Mouse (Mus musculus) thymus, adult 2 months (tissue): ENCODE results near the gene Ugt8a. TPM values are rescaled to one million over a fixed set of nuclear protein-coding genes. Genes with fewer than 3 reads are reported as not detected.

ENCODE experiments used
- DNase-seq: peaks from one replicate; pipeline ENCODE4 v3.0.0; 2021
- H3K27ac ChIP-seq: fragments of 200-500 bp; 2 replicates; pipeline ENCODE4 v1.5.1; 2012; ENCODE audit warnings: low read length, control low read depth; ENCODE audit not compliant: control insufficient read depth, insufficient read depth
- H3K27me3 ChIP-seq: fragments of 200-500 bp; 2 replicates; pipeline ENCODE4 v1.6.1; 2012; ENCODE audit warnings: mild to moderate bottlenecking, low read length, moderate library complexity, mixed read lengths; ENCODE audit not compliant: control insufficient read depth, insufficient read depth
- H3K36me3 ChIP-seq: fragments of 200-500 bp; 2 replicates; pipeline ENCODE4 v1.6.1; 2012; ENCODE audit warnings: mild to moderate bottlenecking, low read length, moderate library complexity; ENCODE audit not compliant: control insufficient read depth, insufficient read depth
- H3K4me1 ChIP-seq: fragments of 200-500 bp; replicated peaks from 2 replicates; pipeline ENCODE4 v1.6.1; 2012; ENCODE audit warnings: low read length; ENCODE audit not compliant: control insufficient read depth, insufficient read depth
- H3K4me3 ChIP-seq: fragments of 200-500 bp; 2 replicates; pipeline ENCODE4 v1.5.1; 2012; ENCODE audit warnings: mild to moderate bottlenecking, low read length, control low read depth, moderate library complexity; ENCODE audit not compliant: control insufficient read depth, insufficient read depth
- CTCF ChIP-seq: fragments of 200-500 bp; IDR thresholded peaks from 2 replicates; pipeline ENCODE4 v1.5.1; 2012; ENCODE audit warnings: mild to moderate bottlenecking, control low read depth, low read length, moderate library complexity, borderline replicate concordance; ENCODE audit not compliant: control insufficient read depth, poor library complexity, insufficient read depth; ENCODE audit errors: extremely low read depth
- POLR2A ChIP-seq: fragments of 200-500 bp; IDR thresholded peaks from 2 replicates; pipeline ENCODE4 v1.6.1; 2012; ENCODE audit warnings: mild to moderate bottlenecking, low read length, control low read depth, moderate library complexity; ENCODE audit not compliant: control insufficient read depth, poor library complexity, insufficient read depth; ENCODE audit errors: extremely low read depth
- WGBS: fragments of 180-500 bp; shearing (Covaris S2); methylation state at CpG from one replicate; pipeline ENCODE4 v1.1.7; 2018; 5-methylcytosine and 5-hydroxymethylcytosine counted together
- polyA plus RNA-seq: library from polyadenylated mRNA; depleted of rRNA; stranded (reverse); fragments of >200 nt; gene quantifications from 2 replicates; pipeline ENCODE4 v1.2.3, GENCODE M21; 2012; rRNA removed

Gene Ugt8a
- 0.07 TPM in 1 of 2 replicates, not detected in the other for polyA plus RNA-seq

- 2% methylated on average over 63 of the region's 85 CpGs for WGBS
Observed at GRCm38 (mm10) chr3:125938092-125938755, at the start of gene Ugt8a. Ugt8a (minus strand) TSS chr3:125938619.

GRCm38 (mm10) chr3:125986639-125987038 lies 48.2 kb upstream of the Ugt8a start:
- no peak for DNase-seq
- Histone ChIP-seq H3K4me1 (no peaks in the 10 kb centered on the region), H3K27me3 (no peaks in the 10 kb centered on the region), H3K4me3 (no peak overlapping the region), H3K27ac (no peak overlapping the region), H3K36me3 (no peaks in the 10 kb centered on the region)
- TF ChIP-seq POLR2A (no peak), CTCF (no peak)

More at GRCm38 (mm10) chr3:125938092-125938755, at the start of gene Ugt8a:
- Histone ChIP-seq H3K27me3 (no peaks in the 10 kb centered on the region), H3K36me3 (no peaks in the 10 kb centered on the region), H3K4me3 (no peak within 1 kb of the TSS), H3K27ac (no peak within 1 kb of the TSS), H3K4me1 (no peaks in the 10 kb centered on the region)
- no peak for DNase-seq
- TF ChIP-seq POLR2A (no peak), CTCF (no peak)

GRCm38 (mm10) chr3:125983707-125984420 lies 45.4 kb upstream of the Ugt8a start:
- no peaks in the 10 kb centered on the region for H3K36me3 ChIP-seq
- H3K27me3 ChIP-seq: no peaks in the 10 kb centered on the region
- no peaks in the 10 kb centered on the region for H3K4me1 ChIP-seq
- H3K4me3 ChIP-seq: no peak overlapping the region
- 91% methylated on average over 2 of the region's 2 CpGs for WGBS
- no peak for DNase-seq
- no peak for TF ChIP-seq POLR2A
- TF ChIP-seq CTCF: no peak
- H3K27ac ChIP-seq: no peak overlapping the region

- H3K27ac ChIP-seq: no peak overlapping the region
- H3K27me3 ChIP-seq: no peaks in the 10 kb centered on the region
- DNase-seq: no peak
- no peaks in the 10 kb centered on the region for H3K4me1 ChIP-seq
- no peak for TF ChIP-seq CTCF
- no peak for TF ChIP-seq POLR2A
- 56% methylated on average over 3 of the region's 3 CpGs for WGBS
- no peak overlapping the region for H3K4me3 ChIP-seq
- H3K36me3 ChIP-seq: no peaks in the 10 kb centered on the region
Observed at GRCm38 (mm10) chr3:125979475-125979874, 41.1 kb upstream of the Ugt8a start.

- WGBS: 66% methylated on average over 4 of the region's 4 CpGs
- no peaks in the 10 kb centered on the region for H3K4me1 ChIP-seq
Observed at GRCm38 (mm10) chr3:125975899-125976298, 37.5 kb upstream of the Ugt8a start.

GRCm38 (mm10) chr3:125969458-125969857 lies 31.0 kb upstream of the Ugt8a start:
- H3K27me3 ChIP-seq: no peaks in the 10 kb centered on the region
- TF ChIP-seq CTCF: no peak
- TF ChIP-seq POLR2A: no peak
- 97% methylated on average over 4 of the region's 4 CpGs for WGBS
- H3K4me1 ChIP-seq: no peaks in the 10 kb centered on the region
- H3K27ac ChIP-seq: no peak overlapping the region
- no peaks in the 10 kb centered on the region for H3K36me3 ChIP-seq
- H3K4me3 ChIP-seq: no peak overlapping the region
- no peak for DNase-seq

More at GRCm38 (mm10) chr3:125975899-125976298, 37.5 kb upstream of the Ugt8a start:
- H3K36me3 ChIP-seq: no peaks in the 10 kb centered on the region
- H3K27ac ChIP-seq: no peak overlapping the region
- H3K4me3 ChIP-seq: no peak overlapping the region
- no peak for TF ChIP-seq CTCF
- no peak for TF ChIP-seq POLR2A
- no peaks in the 10 kb centered on the region for H3K27me3 ChIP-seq
- no peak for DNase-seq
